9 mouse cellular contexts compared by ENCODE assay signal in genomic region chr2:26485710-26486109, GRCm38 (mm10). TPM values are rescaled to one million over a fixed set of nuclear protein-coding genes. Genes with fewer than 3 reads are reported as not detected.
DNase-seq lines count a peak whose midpoint lies in the region; ATAC-seq and TF ChIP-seq lines count a peak whose summit lies in the region.
"Had no signal": no experiment of that assay in that cellular context is flagged by ENCODE, and none has a peak within 500 bp of the region (broad histone marks: within the 10 kb centered on the region; RNA-seq: fewer than 3 reads in every experiment).

No protein-coding gene starts in this region.

- H3K4me1 ChIP-seq in heart, embryonic 16.5 days (ENCODE audit: control insufficient read depth, insufficient read depth, low read length), result peaks cover 46% of the 10 kb centered on the region
- H3K4me1 ChIP-seq in E14TG2a.4 (replicated peaks; ENCODE audit: low read depth, low read length), result peaks cover 89% of the 10 kb centered on the region
- H3K4me1 ChIP-seq in embryonic facial prominence, embryonic 14.5 days (ENCODE audit: control insufficient read depth, insufficient read depth, low read length), result peaks cover 49% of the 10 kb centered on the region
- peaks cover 78% of the 10 kb centered on the region for H3K4me1 ChIP-seq in limb, embryonic 13.5 days

- H3K9me3 ChIP-seq in heart, embryonic 16.5 days (replicated peaks; ENCODE audit: control insufficient read depth, low read length), result no peaks in the 10 kb centered on the region
- H3K9me3 ChIP-seq in E14TG2a.4 (ENCODE audit: low read length), result no peaks in the 10 kb centered on the region
- H3K9me3 ChIP-seq in embryonic facial prominence, embryonic 14.5 days (ENCODE audit: control insufficient read depth, low read length), result no peaks in the 10 kb centered on the region
- no peaks in the 10 kb centered on the region for H3K9me3 ChIP-seq in limb, embryonic 13.5 days
- H3K9me3 ChIP-seq: megakaryocyte, embryonic 14.5 days had no signal

- no peak overlapping the region for H3K9ac ChIP-seq in heart, embryonic 16.5 days (ENCODE audit: low read length)
- no peak overlapping the region for H3K9ac ChIP-seq in embryonic facial prominence, embryonic 14.5 days (ENCODE audit: low read depth, low read length)
- H3K9ac ChIP-seq in limb, embryonic 13.5 days, result peak overlapping the region; percentile 40; the same call in 1 of the 2 replicates

- DNase-seq in heart, adult 8-10 months (ENCODE audit: low spot score), result no peak
- DNase-seq in embryonic facial prominence, embryonic 14.5 days (ENCODE audit: low spot score), result no peak
- no peak for DNase-seq in urinary bladder, postnatal 25 days (ENCODE audit: low spot score)
- DNase-seq in spleen, adult 12 weeks (ENCODE audit: low spot score), result no peak
- DNase-seq in adrenal gland, postnatal 36 days, result no peak

- H3K27ac ChIP-seq in heart, embryonic 16.5 days (ENCODE audit: low read length), result peak overlapping the region; percentile 43; the same call in 1 of the 2 replicates
- 0 out of 2 replicates have a peak overlapping the region, but pooled peaks have one; percentile 77 for H3K27ac ChIP-seq in embryonic facial prominence, embryonic 14.5 days (replicated peaks; ENCODE audit: low read depth, low read length)
- peak overlapping the region; percentile 79; the same call in 1 of the 2 replicates for H3K27ac ChIP-seq in limb, embryonic 13.5 days

- no peaks in the 10 kb centered on the region for H3K27me3 ChIP-seq in heart, embryonic 16.5 days (ENCODE audit: control insufficient read depth, insufficient read depth, low read length)
- H3K27me3 ChIP-seq in E14TG2a.4 (ENCODE audit: insufficient read depth, low read length), result no peaks in the 10 kb centered on the region
- no peaks in the 10 kb centered on the region for H3K27me3 ChIP-seq in embryonic facial prominence, embryonic 14.5 days (replicated peaks; ENCODE audit: control insufficient read depth, insufficient read depth, low read length)
- H3K27me3 ChIP-seq in limb, embryonic 13.5 days, result no peaks in the 10 kb centered on the region

- ATAC-seq in heart, embryonic 16.5 days (replicated peaks; ENCODE audit: extremely low read depth, insufficient read depth, low FRiP score), result no peak
- ATAC-seq in embryonic facial prominence, embryonic 14.5 days (ENCODE audit: low read depth), result no peak
- ATAC-seq in limb, embryonic 13.5 days (ENCODE audit: low FRiP score, low read depth), result no peak

- 54% methylated on average over 7 of the region's 7 CpGs for WGBS in heart, embryonic 16.5 days
- 34% methylated on average over 7 of the region's 7 CpGs for WGBS in embryonic facial prominence, embryonic 14.5 days
- WGBS in limb, embryonic 13.5 days, result 27% methylated on average over 7 of the region's 7 CpGs

- no peak for TF ChIP-seq CTCF in E14TG2a.4 (conservative IDR thresholded peaks at IDR 0.05; ENCODE audit: low read length)

- H3K36me3 ChIP-seq in heart, embryonic 16.5 days (ENCODE audit: control insufficient read depth, insufficient read depth), result peaks cover 14% of the 10 kb centered on the region
- H3K36me3 ChIP-seq in E14TG2a.4 (ENCODE audit: insufficient read depth, low read length), result peaks cover 63% of the 10 kb centered on the region
- peaks cover 41% of the 10 kb centered on the region for H3K36me3 ChIP-seq in embryonic facial prominence, embryonic 14.5 days (ENCODE audit: control insufficient read depth, insufficient read depth, low read length)
- peaks cover 35% of the 10 kb centered on the region for H3K36me3 ChIP-seq in limb, embryonic 13.5 days

- no peak overlapping the region for H3K4me2 ChIP-seq in heart, embryonic 16.5 days (ENCODE audit: low read depth, low read length)
- H3K4me2 ChIP-seq in embryonic facial prominence, embryonic 14.5 days (ENCODE audit: low read depth, low read length), result no peak overlapping the region
- H3K4me2 ChIP-seq in limb, embryonic 13.5 days (replicated peaks), result peak overlapping the region; percentile 7; the same call in 1 of the 2 replicates

- H3K4me3 ChIP-seq in heart, embryonic 16.5 days (ENCODE audit: low read length), result no peak overlapping the region
- H3K4me3 ChIP-seq in E14TG2a.4 (replicated peaks; ENCODE audit: low read length), result peak overlapping the region; percentile 29; the same call in 1 of the 2 replicates
- no peak overlapping the region for H3K4me3 ChIP-seq in embryonic facial prominence, embryonic 14.5 days (ENCODE audit: low read depth, low read length)
- no peak overlapping the region for H3K4me3 ChIP-seq in limb, embryonic 13.5 days
- H3K4me3 ChIP-seq: megakaryocyte, embryonic 14.5 days had no signal

RNA-seq across cellular contexts. Expression of gene Notch1, which starts 30.8 kb away (rescaled TPM):
- 17.9 and 21.8 TPM in 2 replicates for polyA plus RNA-seq in heart, embryonic 16.5 days (2015; fragmentation: Nextera tagmentation; extraction: Ambion mirVana)
- 10 to 100 TPM; 22.2 to 36.5 (median 29.1) TPM for total RNA-seq in heart, adult 8-10 months (2022)
- 29.9 and 35.8 TPM in 2 replicates for polyA plus RNA-seq in embryonic facial prominence, embryonic 14.5 days (2014; fragmentation: Nextera tagmentation; extraction: Ambion mirVana)
- polyA plus RNA-seq in limb, embryonic 13.5 days (2015; fragmentation: Nextera tagmentation; extraction: Ambion mirVana), result 13.7 and 15.5 TPM in 2 replicates
- total RNA-seq in adrenal gland, postnatal 36 days (2021), result 10 to 100 TPM; 17.5 to 25.5 TPM

RNA-seq across cellular contexts. Expression of gene Sec16a, which starts 40.7 kb away (rescaled TPM):
- 14.5 and 14.8 TPM in 2 replicates for polyA plus RNA-seq in heart, embryonic 16.5 days (2015; fragmentation: Nextera tagmentation; extraction: Ambion mirVana)
- 10 to 100 TPM; 40.7 to 45.7 (median 41.7) TPM for total RNA-seq in heart, adult 8-10 months (2022)
- 38.6 and 42.0 TPM in 2 replicates for polyA plus RNA-seq in embryonic facial prominence, embryonic 14.5 days (2014; fragmentation: Nextera tagmentation; extraction: Ambion mirVana)
- 24.9 and 28.1 TPM in 2 replicates for polyA plus RNA-seq in limb, embryonic 13.5 days (2015; fragmentation: Nextera tagmentation; extraction: Ambion mirVana)
- total RNA-seq in adrenal gland, postnatal 36 days (2021), result 10 to 100 TPM; 63.2 to 63.3 TPM
